Mouse (Mus musculus): ENCODE results near the gene Amotl1. TPM values are rescaled to one million over a fixed set of nuclear protein-coding genes. Genes with fewer than 3 reads are reported as not detected.
"Not testable (repeated sequence)": the region's sequence is repeated elsewhere in the genome, so short reads cannot be mapped to it uniquely, and the experiment has no call there.

Gene Amotl1
- polyA plus RNA-seq, 1 experiment: 15.1 TPM

DNA sequence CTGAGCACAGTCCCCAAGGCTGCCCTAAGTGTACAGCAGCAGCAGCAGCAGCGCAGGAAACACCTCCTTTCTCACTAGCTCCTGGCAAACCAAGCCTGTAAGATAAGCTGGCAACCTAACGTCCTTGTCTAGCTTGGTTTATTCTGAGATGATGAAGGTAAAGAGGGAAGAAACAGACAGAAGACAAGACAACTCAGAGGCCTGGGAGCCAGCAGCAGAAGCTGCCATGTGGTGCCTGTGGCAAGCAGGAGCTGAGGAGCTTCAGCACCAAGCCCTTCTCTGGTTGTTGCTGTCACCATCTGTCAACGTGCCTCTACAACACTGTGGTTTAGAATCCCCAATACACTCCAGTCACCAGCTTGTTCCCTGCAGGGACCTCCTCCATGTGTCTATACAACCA is 37.4 kb downstream of the Amotl1 start:
- DNase-seq (ENCODE audit: extremely low spot score in 1 of 2, low spot score in 1 of 2): no peak

DNA sequence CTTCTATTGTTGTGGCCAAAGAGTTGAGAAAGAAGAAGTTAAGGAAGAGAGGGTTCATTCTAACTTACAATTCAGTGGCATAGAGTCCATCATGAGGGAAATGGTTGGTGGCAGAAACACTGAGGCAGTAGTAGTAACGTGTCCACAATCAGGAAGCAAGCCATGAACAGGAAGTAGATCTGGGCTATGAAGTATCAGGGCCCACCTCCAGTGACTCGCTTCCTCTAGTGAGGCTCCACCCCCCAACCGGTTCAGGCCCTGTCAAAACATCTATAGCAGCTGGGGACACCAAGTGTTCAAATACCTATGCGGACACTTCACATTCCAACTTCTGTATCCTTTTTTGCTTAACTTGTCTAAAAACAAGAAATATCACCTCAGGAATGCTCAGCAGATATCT is 38.9 kb downstream of the Amotl1 start:
- DNase-seq (ENCODE audit: extremely low spot score in 1 of 2, low spot score in 1 of 2): no peak

- DNase-seq (ENCODE audit: extremely low spot score in 1 of 2, low spot score in 1 of 2): no peak
Observed at GRCm38 (mm10) chr9:14604363-14604762, 40.5 kb downstream of the Amotl1 start.

DNA sequence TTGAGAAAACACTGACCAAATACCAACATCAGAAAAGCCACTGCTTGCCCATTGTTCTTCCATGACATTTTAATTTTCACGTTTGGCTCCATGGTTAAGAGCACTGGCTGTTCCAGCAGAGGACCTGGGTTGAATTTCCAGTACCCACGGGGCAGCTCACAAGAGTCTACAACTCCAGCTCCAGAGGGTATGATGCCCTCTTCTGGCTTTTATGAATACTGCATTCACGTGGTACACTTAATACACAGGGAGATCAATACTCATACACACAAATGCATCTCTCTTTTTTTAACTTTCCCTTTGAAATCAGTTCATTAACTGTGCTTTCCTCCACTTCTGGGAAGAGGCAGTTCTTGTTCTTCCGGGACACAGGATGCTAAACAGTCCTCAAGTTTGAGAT is 41.4 kb downstream of the Amotl1 start:
- no peak for DNase-seq (ENCODE audit: extremely low spot score in 1 of 2, low spot score in 1 of 2)

DNA sequence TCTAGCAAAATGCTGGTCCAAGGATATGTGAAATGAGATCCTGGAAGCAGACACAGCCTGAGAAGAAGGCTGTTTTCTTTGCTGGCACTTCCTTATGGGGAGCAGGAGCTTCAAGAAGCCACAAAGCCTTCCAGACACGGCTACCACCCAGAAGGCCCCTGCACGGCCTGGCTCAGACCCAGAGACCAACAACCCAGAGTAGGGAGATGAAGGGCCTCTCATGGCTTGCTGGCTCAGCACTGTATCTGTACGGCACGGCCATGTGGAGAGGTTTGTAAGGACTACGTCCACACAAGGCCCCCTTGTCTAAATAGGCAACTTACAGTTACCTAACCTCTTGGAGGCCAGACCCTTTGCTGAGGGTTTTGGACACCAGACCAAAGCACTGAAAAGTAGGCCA is 45.1 kb downstream of the Amotl1 start:
- no peak for DNase-seq (ENCODE audit: extremely low spot score in 1 of 2, low spot score in 1 of 2)

DNA sequence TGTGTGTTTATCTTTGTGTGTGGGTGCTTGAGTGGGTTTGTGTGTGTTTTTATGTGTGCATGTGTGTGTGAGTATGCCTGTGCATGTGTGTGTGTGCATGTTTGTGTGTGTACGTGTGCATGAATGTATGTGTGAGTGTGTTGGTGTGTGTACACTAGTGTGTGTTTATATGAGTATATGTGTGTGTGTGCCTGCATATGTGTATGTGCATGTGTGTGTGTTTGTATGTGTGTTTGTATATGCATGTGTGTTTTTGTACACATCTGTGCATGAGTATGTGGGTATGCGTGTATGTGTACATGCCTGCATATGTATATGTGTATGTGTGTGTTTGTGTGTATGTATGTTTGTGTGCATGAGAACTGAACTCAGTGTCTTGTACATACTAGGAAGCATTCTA is 46.7 kb downstream of the Amotl1 start:
- no peak for DNase-seq (ENCODE audit: extremely low spot score in 1 of 2, low spot score in 1 of 2)

DNA sequence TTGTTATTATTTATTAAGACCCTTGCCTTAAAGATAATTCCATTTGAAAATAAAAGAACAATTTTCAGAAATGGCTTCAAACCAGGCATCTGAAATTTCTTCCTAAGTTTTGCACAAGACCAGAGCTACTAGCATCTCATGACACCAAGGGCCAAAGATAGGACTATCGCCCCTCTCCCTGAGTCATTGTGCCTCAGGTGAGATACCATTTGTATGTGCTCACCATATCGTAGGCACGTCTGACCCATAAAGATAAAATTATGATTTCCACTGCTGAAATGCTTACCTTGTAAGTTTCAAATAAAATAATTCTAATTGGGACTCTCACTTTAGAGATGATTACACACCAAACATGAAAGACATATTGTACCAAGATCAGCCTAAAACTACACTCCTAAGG is 47.4 kb downstream of the Amotl1 start:
- DNase-seq (ENCODE audit: extremely low spot score in 1 of 2, low spot score in 1 of 2): no peak

GRCm38 (mm10) chr9:14596858-14597257 is 48.0 kb downstream of the Amotl1 start:
- no peak for DNase-seq (ENCODE audit: extremely low spot score in 1 of 2, low spot score in 1 of 2)

- DNase-seq (ENCODE audit: extremely low spot score in 1 of 2, low spot score in 1 of 2): peak; percentile 66 to 79
Observed at GRCm38 (mm10) chr9:14596427-14596826, 48.4 kb downstream of the Amotl1 start.

DNA sequence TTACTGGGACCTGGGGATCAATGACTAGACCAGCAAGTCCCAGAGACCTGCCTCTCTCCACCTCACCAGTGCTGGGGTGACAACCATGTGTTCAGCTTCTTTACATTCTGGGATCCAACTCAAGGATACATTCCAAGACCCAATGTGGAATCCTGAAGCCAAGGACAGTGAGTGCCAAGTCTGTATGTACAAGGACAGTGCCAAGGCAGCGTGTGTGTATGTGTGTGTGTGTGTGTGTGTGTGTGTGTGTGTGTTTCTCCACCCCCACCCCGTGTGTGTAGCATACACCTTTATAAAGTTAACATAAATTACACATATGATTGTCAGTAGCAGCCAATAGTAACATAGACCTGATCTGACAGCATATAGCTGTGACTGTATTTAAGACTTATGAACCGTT is 49.0 kb downstream of the Amotl1 start:
- no peak for DNase-seq (ENCODE audit: extremely low spot score in 1 of 2, low spot score in 1 of 2)

DNA sequence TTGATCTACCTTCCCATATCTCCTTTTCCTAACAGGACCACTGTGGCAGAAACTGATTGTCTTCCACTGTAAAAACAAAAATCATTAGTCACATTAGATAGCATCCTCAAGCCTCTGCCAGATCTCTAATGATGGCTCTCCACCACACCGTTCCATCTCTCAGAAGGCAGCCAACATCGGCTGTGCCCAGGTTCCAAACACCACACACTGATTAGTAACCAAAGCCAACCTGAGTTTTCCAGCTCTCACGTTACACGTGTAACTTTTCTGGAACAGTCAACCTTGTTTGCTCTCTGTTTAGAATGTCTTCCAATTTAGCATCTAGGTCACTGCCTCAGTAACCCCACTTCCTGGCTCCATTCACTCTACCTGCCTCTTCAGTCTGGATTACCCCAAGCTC is 51.0 kb downstream of the Amotl1 start:
- no peak for DNase-seq (ENCODE audit: extremely low spot score in 1 of 2, low spot score in 1 of 2)

- DNase-seq (ENCODE audit: extremely low spot score in 1 of 2, low spot score in 1 of 2): no peak
Observed at GRCm38 (mm10) chr9:14590666-14591065, 54.2 kb downstream of the Amotl1 start.

DNA sequence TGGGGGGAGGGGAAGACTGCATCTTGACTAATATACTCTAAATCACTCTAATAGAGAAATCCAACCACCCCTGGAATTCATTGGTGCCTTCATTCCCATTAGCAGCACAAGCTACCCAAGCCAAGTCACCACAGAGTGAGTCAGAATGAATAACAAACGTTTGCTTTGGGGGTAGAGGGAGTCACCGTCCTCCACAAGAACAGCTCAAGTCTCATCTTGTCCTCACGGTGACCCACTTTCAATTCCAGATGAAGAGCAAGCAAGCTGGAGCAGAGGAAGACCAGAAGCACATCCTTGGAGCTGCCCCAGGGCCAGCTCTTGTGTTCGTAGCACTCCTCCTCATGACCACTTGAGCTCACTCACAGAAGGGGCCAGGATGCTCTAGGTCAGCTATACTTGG is 56.2 kb downstream of the Amotl1 start:
- DNase-seq (ENCODE audit: extremely low spot score in 1 of 2, low spot score in 1 of 2): no peak

DNA sequence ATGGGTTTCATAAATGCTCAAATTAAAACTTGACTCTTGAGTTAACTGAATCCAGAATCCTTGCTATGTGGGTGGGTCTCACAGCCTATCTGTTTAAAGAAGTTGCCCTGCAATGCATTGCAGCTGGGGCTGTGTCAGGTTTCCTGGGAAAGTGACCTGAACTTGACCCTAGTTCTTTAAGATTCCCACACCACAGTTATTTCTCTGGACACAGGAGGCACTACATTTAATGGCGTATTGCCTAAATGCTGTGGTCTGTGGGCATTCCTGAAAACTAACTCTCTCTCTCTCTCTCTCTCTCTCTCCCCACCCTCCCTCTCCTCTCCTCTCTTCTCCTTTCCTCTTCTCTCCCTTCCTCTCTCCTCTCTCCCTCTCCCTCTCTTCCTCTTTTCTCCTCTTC is 59.2 kb downstream of the Amotl1 start:
- no peak for DNase-seq (ENCODE audit: extremely low spot score in 1 of 2, low spot score in 1 of 2)

GRCm38 (mm10) chr9:14578960-14579359 is 65.9 kb downstream of the Amotl1 start:
- DNase-seq (ENCODE audit: extremely low spot score in 1 of 2, low spot score in 1 of 2): no peak

- DNase-seq (ENCODE audit: extremely low spot score in 1 of 2, low spot score in 1 of 2): not testable (repeated sequence)
Observed at GRCm38 (mm10) chr9:14576359-14576758, 68.5 kb downstream of the Amotl1 start.

DNA sequence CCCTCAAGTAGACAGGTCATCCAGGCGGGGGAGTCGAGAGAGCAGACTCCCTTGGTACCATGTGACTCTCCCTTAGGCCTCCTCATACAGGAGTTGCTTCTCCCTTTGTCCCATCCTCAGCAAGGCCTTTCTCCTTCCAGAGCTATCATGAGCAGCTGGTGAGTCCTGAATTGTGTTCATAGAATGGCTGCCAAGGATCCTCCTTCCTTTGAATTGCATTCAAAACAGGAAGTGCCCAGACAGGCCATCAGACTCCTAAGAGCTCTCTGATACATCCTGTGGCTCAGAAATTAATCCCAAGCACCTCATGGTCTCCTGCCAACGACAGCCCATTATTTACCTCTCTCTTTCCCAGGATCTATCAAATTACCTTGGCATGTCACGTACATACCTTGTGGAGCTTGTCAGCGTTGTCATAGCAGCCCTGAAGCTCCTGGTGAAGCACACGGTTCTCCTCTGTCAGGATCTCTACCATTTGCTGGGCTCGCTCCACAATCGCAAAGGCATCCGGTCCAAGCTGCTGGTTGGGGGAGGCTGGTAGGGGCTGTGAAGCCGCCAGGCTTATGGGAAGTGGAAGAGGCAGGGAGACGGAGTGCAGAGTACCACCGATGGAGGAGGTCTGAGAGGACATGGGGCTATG is 70.0 kb downstream of the Amotl1 start:
- no peak for DNase-seq (ENCODE audit: extremely low spot score in 1 of 2, low spot score in 1 of 2)

DNA sequence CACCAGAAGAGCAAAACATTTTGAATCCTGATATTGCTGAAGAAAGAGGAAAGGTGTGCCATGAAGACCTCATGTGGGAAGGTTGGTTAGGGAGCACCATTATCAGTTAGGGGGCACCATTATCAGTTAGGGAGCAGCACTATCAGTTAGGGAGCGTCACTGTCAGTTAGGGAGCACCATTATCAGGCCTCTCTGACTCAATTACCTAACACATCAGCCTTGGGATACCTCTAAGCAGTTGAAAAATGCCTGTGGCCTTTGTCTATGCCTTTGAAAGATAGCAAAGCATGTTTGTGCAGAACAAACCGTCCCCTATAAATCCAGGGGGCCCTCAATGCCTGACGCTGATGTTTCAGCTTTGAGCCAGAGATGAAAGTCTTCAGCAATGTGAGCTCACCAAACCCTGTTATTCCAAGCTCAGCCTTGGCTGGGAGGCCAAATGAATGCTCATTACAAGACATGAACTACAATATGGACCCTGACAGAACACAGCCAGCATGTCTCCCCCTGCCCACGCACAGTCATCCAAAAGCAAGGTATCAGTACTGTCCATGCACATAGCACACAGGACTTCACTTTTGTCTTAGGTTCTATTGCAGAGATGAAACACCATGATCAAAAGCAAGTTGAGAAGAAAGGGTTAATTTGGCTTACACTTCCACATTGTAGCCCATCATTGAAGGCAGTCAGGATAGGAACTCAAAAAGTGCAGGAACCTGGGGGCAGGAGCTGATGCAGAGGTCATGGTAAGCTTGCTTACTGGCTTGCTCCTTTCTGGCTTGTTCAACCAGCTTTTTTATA is 75.5 kb downstream of the Amotl1 start:
- no peak for DNase-seq (ENCODE audit: extremely low spot score in 1 of 2, low spot score in 1 of 2)

- DNase-seq (ENCODE audit: extremely low spot score in 1 of 2, low spot score in 1 of 2): no peak
Observed at GRCm38 (mm10) chr9:14568487-14568886, 76.4 kb downstream of the Amotl1 start.

DNA sequence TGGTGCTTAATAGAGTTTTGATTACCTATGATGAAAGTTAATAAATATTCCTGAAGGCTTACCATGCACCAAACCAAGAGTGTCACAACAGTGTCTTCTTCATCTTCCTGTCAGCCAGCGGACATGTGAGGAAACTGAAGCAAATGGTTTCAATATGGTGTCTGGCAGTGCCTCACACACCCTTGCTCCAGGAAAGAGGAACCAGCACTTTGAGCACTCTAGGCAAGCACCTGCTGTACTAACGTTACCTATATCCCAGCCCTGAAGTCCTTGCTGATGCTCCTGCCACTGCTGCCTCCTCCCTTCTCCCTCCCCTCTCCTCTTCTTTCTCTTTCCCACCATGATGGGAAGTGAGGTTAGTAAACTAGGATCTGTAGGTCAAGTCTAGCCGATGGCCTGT is 80.4 kb downstream of the Amotl1 start:
- DNase-seq (ENCODE audit: extremely low spot score in 1 of 2, low spot score in 1 of 2): no peak

- DNase-seq (ENCODE audit: extremely low spot score in 1 of 2, low spot score in 1 of 2): no peak
Observed at GRCm38 (mm10) chr9:14563351-14563750, 81.5 kb downstream of the Amotl1 start.

DNA sequence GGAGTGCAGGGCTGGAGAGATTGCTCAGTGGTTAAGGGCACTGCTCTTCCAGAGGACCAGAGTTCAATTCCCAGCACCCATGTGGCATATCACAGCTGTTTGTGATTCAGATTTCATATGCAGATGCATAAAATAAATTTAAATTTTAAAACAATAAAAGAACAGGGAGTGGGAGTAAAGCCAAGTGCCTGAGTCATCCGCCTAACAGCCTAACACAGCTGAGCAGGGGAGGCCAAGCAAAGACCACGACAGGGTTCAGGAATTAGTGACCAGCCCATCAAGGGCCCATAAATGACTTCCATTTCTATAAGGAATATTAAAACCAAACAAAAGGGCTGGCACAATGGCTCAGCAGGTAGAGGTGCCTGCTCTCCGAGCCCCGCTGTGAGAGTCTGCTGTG is 84.3 kb downstream of the Amotl1 start:
- no peak for DNase-seq (ENCODE audit: extremely low spot score in 1 of 2, low spot score in 1 of 2)

All from frontal cortex, adult 2 months (tissue).